Mouse (Mus musculus) right cerebral cortex, adult 18-20 months (tissue): ENCODE data around the gene Parl.
A peak's percentile ranks its signal among the peaks of the same experiment; 100 is the strongest.

ENCODE experiments used
- DNase-seq: peaks from one replicate; pipeline ENCODE4 v3.0.0; 2022; ENCODE audit warnings: mixed read lengths

The Parl gene

GRCm38 (mm10) chr16:20301770-20302649 lies at the start of gene Parl:
Parl (minus strand) TSS chr16:20302387.
- peak; percentile 80 for DNase-seq

- no peak for DNase-seq
These were observed 43.3 kb upstream of the Parl start for GRCm38 (mm10) chr16:20345464-20345863.

- DNase-seq: peak; percentile 89
These were observed 36.4 kb upstream of the Parl start for GRCm38 (mm10) chr16:20338616-20339015.

- DNase-seq: no peak
These were observed 32.7 kb upstream of the Parl start for GRCm38 (mm10) chr16:20334918-20335317.

- DNase-seq: no peak
These were observed 26.1 kb upstream of the Parl start for GRCm38 (mm10) chr16:20328306-20328705.

GRCm38 (mm10) chr16:20325286-20325685 lies 23.1 kb upstream of the Parl start, which contains the start of gene Cyp2ab1:
Cyp2ab1 (minus strand) TSS chr16:20325404.
- DNase-seq: no peak

- no peak for DNase-seq
These were observed 21.7 kb upstream of the Parl start for GRCm38 (mm10) chr16:20323907-20324306.

- no peak for DNase-seq
These were observed 20.1 kb upstream of the Parl start for GRCm38 (mm10) chr16:20322274-20322673.

- no peak for DNase-seq
These were observed 14.6 kb upstream of the Parl start for GRCm38 (mm10) chr16:20316770-20317169.

- no peak for DNase-seq
These were observed 13.1 kb upstream of the Parl start for GRCm38 (mm10) chr16:20315266-20315665.

GRCm38 (mm10) chr16:20312272-20312671 lies 10.1 kb upstream of the Parl start:
- no peak for DNase-seq

- no peak for DNase-seq
These were observed 2.1 kb downstream of the Parl start for GRCm38 (mm10) chr16:20300076-20300475.

GRCm38 (mm10) chr16:20280238-20280637 lies 21.9 kb downstream of the Parl start:
- no peak for DNase-seq

- no peak for DNase-seq
These were observed 22.8 kb downstream of the Parl start for GRCm38 (mm10) chr16:20279395-20279794.

GRCm38 (mm10) chr16:20272994-20273393 lies 29.2 kb downstream of the Parl start:
- no peak for DNase-seq

- no peak for DNase-seq
These were observed 30.8 kb downstream of the Parl start for GRCm38 (mm10) chr16:20271339-20271738.

GRCm38 (mm10) chr16:20265089-20265488 lies 37.1 kb downstream of the Parl start:
- no peak for DNase-seq

GRCm38 (mm10) chr16:20257926-20258325 lies 44.3 kb downstream of the Parl start:
- DNase-seq: no peak

GRCm38 (mm10) chr16:20248442-20249174 lies 53.6 kb downstream of the Parl start:
- DNase-seq: peak; percentile 57

GRCm38 (mm10) chr16:20247103-20247502 lies 55.1 kb downstream of the Parl start:
- DNase-seq: no peak

- DNase-seq: peak; percentile 63
These were observed 61.4 kb downstream of the Parl start, which contains the start of gene Map6d1 for GRCm38 (mm10) chr16:20240468-20241414. Map6d1 (minus strand) TSS chr16:20241358.

- DNase-seq: no peak
These were observed 63.5 kb downstream of the Parl start for GRCm38 (mm10) chr16:20238646-20239045.

GRCm38 (mm10) chr16:20237426-20237825 lies 64.8 kb downstream of the Parl start:
- DNase-seq: peak; percentile 54
